Mouse (Mus musculus): Measurements from ENCODE around the gene Slc38a8. TPM values are rescaled to one million over a fixed set of nuclear protein-coding genes. Genes with fewer than 3 reads are reported as not detected.

Slc38a8 gene
- polyA plus RNA-seq, 1 experiment from 2014 or later = 0.13 TPM

- 89% methylated on average over 8 of the region's 8 CpGs for WGBS
- no peak overlapping the region for H3K4me3 ChIP-seq (ENCODE audit: low read depth, low read length)
- no peak for DNase-seq (ENCODE audit: low spot score)
- no peak for ATAC-seq (replicated peaks; ENCODE audit: low FRiP score)
- H3K9me3 ChIP-seq (ENCODE audit: control insufficient read depth, low read length) = no peaks in the 10 kb centered on the region
- no peaks in the 10 kb centered on the region for H3K36me3 ChIP-seq (ENCODE audit: control insufficient read depth, insufficient read depth, low read length)
- H3K4me2 ChIP-seq (ENCODE audit: low read depth, low read length, severe bottlenecking) = no peak overlapping the region
- H3K9ac ChIP-seq (ENCODE audit: low read length) = no peak overlapping the region
- no peak overlapping the region for H3K27ac ChIP-seq (ENCODE audit: low read depth, low read length)
- H3K27me3 ChIP-seq (ENCODE audit: control insufficient read depth, insufficient read depth, low read length) = 0 out of 2 replicates have a peak, but pooled peaks cover 2% of the 10 kb centered on the region
- peaks cover 26% of the 10 kb centered on the region for H3K4me1 ChIP-seq (replicated peaks; ENCODE audit: control insufficient read depth, insufficient read depth, low read length)
These were observed 33.4 kb downstream of the Slc38a8 start for GRCm38 (mm10) chr8:119468091-119468490.

- ATAC-seq (replicated peaks; ENCODE audit: low FRiP score) = no peak
- 0 out of 2 replicates have a peak, but pooled peaks cover 2% of the 10 kb centered on the region for H3K27me3 ChIP-seq (ENCODE audit: control insufficient read depth, insufficient read depth, low read length)
- no peak overlapping the region for H3K27ac ChIP-seq (ENCODE audit: low read depth, low read length)
- H3K4me1 ChIP-seq (replicated peaks; ENCODE audit: control insufficient read depth, insufficient read depth, low read length) = peaks cover 26% of the 10 kb centered on the region
- H3K9ac ChIP-seq (ENCODE audit: low read length) = no peak overlapping the region
- 81% methylated on average over 10 of the region's 10 CpGs for WGBS
- H3K4me2 ChIP-seq (ENCODE audit: low read depth, low read length, severe bottlenecking) = no peak overlapping the region
- H3K4me3 ChIP-seq (ENCODE audit: low read depth, low read length) = no peak overlapping the region
- H3K36me3 ChIP-seq (ENCODE audit: control insufficient read depth, insufficient read depth, low read length) = no peaks in the 10 kb centered on the region
- DNase-seq (ENCODE audit: low spot score) = no peak
- no peaks in the 10 kb centered on the region for H3K9me3 ChIP-seq (ENCODE audit: control insufficient read depth, low read length)
These were observed 34.7 kb downstream of the Slc38a8 start for GRCm38 (mm10) chr8:119466794-119467193.

- ATAC-seq (replicated peaks; ENCODE audit: low FRiP score) = 0 out of 2 replicates have a peak, but pooled peaks have one; percentile 30
These were observed 35.4 kb downstream of the Slc38a8 start for GRCm38 (mm10) chr8:119466105-119466504.

GRCm38 (mm10) chr8:119463709-119464108 lies 37.8 kb downstream of the Slc38a8 start:
- ATAC-seq (replicated peaks; ENCODE audit: low FRiP score) (peak; percentile 33; the same call in 1 of the 2 replicates), DNase-seq (ENCODE audit: low spot score) (no peak)
- no peak overlapping the region for H3K27ac ChIP-seq (ENCODE audit: low read depth, low read length)
- 0 out of 2 replicates have a peak, but pooled peaks cover 2% of the 10 kb centered on the region for H3K27me3 ChIP-seq (ENCODE audit: control insufficient read depth, insufficient read depth, low read length)
- no peak overlapping the region for H3K4me2 ChIP-seq (ENCODE audit: low read depth, low read length, severe bottlenecking)
- H3K9me3 ChIP-seq (ENCODE audit: control insufficient read depth, low read length) = no peaks in the 10 kb centered on the region
- H3K36me3 ChIP-seq (ENCODE audit: control insufficient read depth, insufficient read depth, low read length) = no peaks in the 10 kb centered on the region
- H3K4me1 ChIP-seq (replicated peaks; ENCODE audit: control insufficient read depth, insufficient read depth, low read length) = peaks cover 29% of the 10 kb centered on the region
- H3K4me3 ChIP-seq (ENCODE audit: low read depth, low read length) = no peak overlapping the region
- H3K9ac ChIP-seq (ENCODE audit: low read length) = no peak overlapping the region
- WGBS = 59% methylated on average over 7 of the region's 7 CpGs

More at GRCm38 (mm10) chr8:119466105-119466504, 35.4 kb downstream of the Slc38a8 start:
- Histone ChIP-seq H3K4me1 (replicated peaks; ENCODE audit: control insufficient read depth, insufficient read depth, low read length) (peaks cover 26% of the 10 kb centered on the region), H3K9me3 (ENCODE audit: control insufficient read depth, low read length) (no peaks in the 10 kb centered on the region), H3K27ac (ENCODE audit: low read depth, low read length) (no peak overlapping the region), H3K9ac (ENCODE audit: low read length) (no peak overlapping the region), H3K36me3 (ENCODE audit: control insufficient read depth, insufficient read depth, low read length) (no peaks in the 10 kb centered on the region), H3K4me3 (ENCODE audit: low read depth, low read length) (no peak overlapping the region), H3K4me2 (ENCODE audit: low read depth, low read length, severe bottlenecking) (peak overlapping the region; percentile 40; the same call in 1 of the 2 replicates), H3K27me3 (ENCODE audit: control insufficient read depth, insufficient read depth, low read length) (0 out of 2 replicates have a peak, but pooled peaks cover 2% of the 10 kb centered on the region)
- DNase-seq (ENCODE audit: low spot score) = no peak
- 2% methylated on average over 18 of the region's 18 CpGs for WGBS

- no peaks in the 10 kb centered on the region for H3K9me3 ChIP-seq (ENCODE audit: control insufficient read depth, low read length)
- no peaks in the 10 kb centered on the region for H3K36me3 ChIP-seq (ENCODE audit: control insufficient read depth, insufficient read depth, low read length)
- H3K4me1 ChIP-seq (replicated peaks; ENCODE audit: control insufficient read depth, insufficient read depth, low read length) = peaks cover 27% of the 10 kb centered on the region
- no peak overlapping the region for H3K4me3 ChIP-seq (ENCODE audit: low read depth, low read length)
- ATAC-seq (replicated peaks; ENCODE audit: low FRiP score) (no peak), DNase-seq (ENCODE audit: low spot score) (no peak)
- H3K4me2 ChIP-seq (ENCODE audit: low read depth, low read length, severe bottlenecking) = no peak overlapping the region
- 0 out of 2 replicates have a peak, but pooled peaks cover 2% of the 10 kb centered on the region for H3K27me3 ChIP-seq (ENCODE audit: control insufficient read depth, insufficient read depth, low read length)
- no peak overlapping the region for H3K9ac ChIP-seq (ENCODE audit: low read length)
- H3K27ac ChIP-seq (ENCODE audit: low read depth, low read length) = no peak overlapping the region
- WGBS = 73% methylated on average over 9 of the region's 9 CpGs
These were observed 40.1 kb downstream of the Slc38a8 start for GRCm38 (mm10) chr8:119461356-119461755.

- no peak overlapping the region for H3K4me2 ChIP-seq (ENCODE audit: low read depth, low read length, severe bottlenecking)
- no peak overlapping the region for H3K27ac ChIP-seq (ENCODE audit: low read depth, low read length)
- H3K9me3 ChIP-seq (ENCODE audit: control insufficient read depth, low read length) = no peaks in the 10 kb centered on the region
- peaks cover 14% of the 10 kb centered on the region; the same call in 1 of the 2 replicates for H3K4me1 ChIP-seq (replicated peaks; ENCODE audit: control insufficient read depth, insufficient read depth, low read length)
- WGBS = 64% methylated on average over 16 of the region's 16 CpGs
- H3K9ac ChIP-seq (ENCODE audit: low read length) = no peak overlapping the region
- no peak overlapping the region for H3K4me3 ChIP-seq (ENCODE audit: low read depth, low read length)
- no peaks in the 10 kb centered on the region for H3K27me3 ChIP-seq (ENCODE audit: control insufficient read depth, insufficient read depth, low read length)
- DNase-seq (ENCODE audit: low spot score) (no peak), ATAC-seq (replicated peaks; ENCODE audit: low FRiP score) (no peak)
- no peaks in the 10 kb centered on the region for H3K36me3 ChIP-seq (ENCODE audit: control insufficient read depth, insufficient read depth, low read length)
These were observed 41.8 kb downstream of the Slc38a8 start for GRCm38 (mm10) chr8:119459724-119460123.

- Histone ChIP-seq H3K36me3 (ENCODE audit: control insufficient read depth, insufficient read depth, low read length) (no peaks in the 10 kb centered on the region), H3K27me3 (ENCODE audit: control insufficient read depth, insufficient read depth, low read length) (no peaks in the 10 kb centered on the region), H3K27ac (ENCODE audit: low read depth, low read length) (no peak overlapping the region), H3K9me3 (ENCODE audit: control insufficient read depth, low read length) (no peaks in the 10 kb centered on the region), H3K4me2 (ENCODE audit: low read depth, low read length, severe bottlenecking) (no peak overlapping the region), H3K4me1 (replicated peaks; ENCODE audit: control insufficient read depth, insufficient read depth, low read length) (0 out of 2 replicates have a peak, but pooled peaks cover 3% of the 10 kb centered on the region), H3K4me3 (ENCODE audit: low read depth, low read length) (no peak overlapping the region), H3K9ac (ENCODE audit: low read length) (no peak overlapping the region)
- WGBS = 88% methylated on average over 5 of the region's 5 CpGs
- ATAC-seq (replicated peaks; ENCODE audit: low FRiP score) (no peak), DNase-seq (ENCODE audit: low spot score) (no peak)
These were observed 45.5 kb downstream of the Slc38a8 start for GRCm38 (mm10) chr8:119456045-119456444.

GRCm38 (mm10) chr8:119452919-119453318 lies 48.6 kb downstream of the Slc38a8 start:
- Histone ChIP-seq H3K4me2 (ENCODE audit: low read depth, low read length, severe bottlenecking) (no peak overlapping the region), H3K27ac (ENCODE audit: low read depth, low read length) (no peak overlapping the region), H3K9ac (ENCODE audit: low read length) (no peak overlapping the region), H3K4me1 (replicated peaks; ENCODE audit: control insufficient read depth, insufficient read depth, low read length) (0 out of 2 replicates have a peak, but pooled peaks cover 2% of the 10 kb centered on the region), H3K36me3 (ENCODE audit: control insufficient read depth, insufficient read depth, low read length) (no peaks in the 10 kb centered on the region), H3K9me3 (ENCODE audit: control insufficient read depth, low read length) (no peaks in the 10 kb centered on the region), H3K4me3 (ENCODE audit: low read depth, low read length) (no peak overlapping the region), H3K27me3 (ENCODE audit: control insufficient read depth, insufficient read depth, low read length) (peaks cover 3% of the 10 kb centered on the region)
- DNase-seq (ENCODE audit: low spot score) = no peak
- no peak for ATAC-seq (replicated peaks; ENCODE audit: low FRiP score)
- 90% methylated on average over 5 of the region's 5 CpGs for WGBS

- WGBS = 85% methylated on average over 4 of the region's 4 CpGs
- H3K4me1 ChIP-seq (replicated peaks; ENCODE audit: control insufficient read depth, insufficient read depth, low read length) = 0 out of 2 replicates have a peak, but pooled peaks cover 2% of the 10 kb centered on the region
These were observed 50.4 kb downstream of the Slc38a8 start for GRCm38 (mm10) chr8:119451131-119451530.

More at GRCm38 (mm10) chr8:119451131-119451530, 50.4 kb downstream of the Slc38a8 start:
- Histone ChIP-seq H3K4me2 (ENCODE audit: low read depth, low read length, severe bottlenecking) (no peak overlapping the region), H3K36me3 (ENCODE audit: control insufficient read depth, insufficient read depth, low read length) (no peaks in the 10 kb centered on the region), H3K27ac (ENCODE audit: low read depth, low read length) (no peak overlapping the region), H3K27me3 (ENCODE audit: control insufficient read depth, insufficient read depth, low read length) (peaks cover 6% of the 10 kb centered on the region), H3K4me3 (ENCODE audit: low read depth, low read length) (no peak overlapping the region), H3K9ac (ENCODE audit: low read length) (no peak overlapping the region), H3K9me3 (ENCODE audit: control insufficient read depth, low read length) (no peaks in the 10 kb centered on the region)
- DNase-seq (ENCODE audit: low spot score) = no peak
- ATAC-seq (replicated peaks; ENCODE audit: low FRiP score) = no peak

Data from forebrain, embryonic 11.5 days (tissue).